ENCODE assay signal across 9 mouse cellular contexts in the genomic region with DNA sequence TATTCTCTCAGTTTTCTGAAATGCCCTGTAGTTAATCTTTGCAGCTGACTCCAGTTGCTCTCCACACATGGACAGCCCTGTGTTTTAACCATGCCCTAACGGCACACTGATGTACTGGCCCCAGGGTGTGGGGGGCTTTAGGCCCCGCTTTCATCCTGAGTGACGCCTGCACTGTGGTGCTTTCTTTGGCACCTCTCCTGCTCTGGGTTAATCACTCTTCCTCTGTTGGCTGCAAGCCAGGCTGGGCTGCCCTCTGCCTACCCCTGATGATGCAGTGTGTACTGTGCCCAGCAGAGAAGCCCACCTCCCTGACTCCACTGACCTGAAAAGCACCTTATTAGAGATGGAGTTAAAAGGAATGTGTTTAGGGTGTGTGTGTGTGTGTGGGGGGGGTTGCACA.
DNase-seq lines count a peak whose midpoint lies in the region; ATAC-seq and TF ChIP-seq lines count a peak whose summit lies in the region.
"Had no signal": no experiment of that assay in that cellular context is flagged by ENCODE, and none has a peak within 500 bp of the region (broad histone marks: within the 10 kb centered on the region; RNA-seq: fewer than 3 reads in every experiment).

No protein-coding gene starts in this region.

- H3K27me3 ChIP-seq in heart, embryonic 10.5 days (ENCODE audit: insufficient read depth, poor library complexity, severe bottlenecking), result no peaks in the 10 kb centered on the region
- no peaks in the 10 kb centered on the region for H3K27me3 ChIP-seq in lung, embryonic 16.5 days (ENCODE audit: control insufficient read depth, insufficient read depth, low read depth, low read length)
- H3K27me3 ChIP-seq: CH12.LX had no signal

- no peak for TF ChIP-seq CTCF in left cerebral cortex, adult 2 months (IDR thresholded peaks at IDR 0.05)

- no peak overlapping the region for H3K4me3 ChIP-seq in heart, embryonic 10.5 days
- no peak overlapping the region for H3K4me3 ChIP-seq in lung, embryonic 16.5 days (ENCODE audit: low read length)
- no peak overlapping the region for H3K4me3 ChIP-seq in left cerebral cortex, adult 2 months

- H3K9ac ChIP-seq in lung, embryonic 16.5 days (ENCODE audit: low read length), result no peak overlapping the region

- ATAC-seq in lung, embryonic 16.5 days (ENCODE audit: low read depth), result peak; percentile 75
- no peak for ATAC-seq in erythroblast, adult 5-6 weeks (replicated peaks; ENCODE audit: low FRiP score, poor library complexity, severe bottlenecking)

- H3K36me3 ChIP-seq in heart, embryonic 10.5 days, result no peaks in the 10 kb centered on the region
- H3K36me3 ChIP-seq in lung, embryonic 16.5 days (ENCODE audit: control insufficient read depth, insufficient read depth, low read length), result 0 out of 2 replicates have a peak, but pooled peaks cover 1% of the 10 kb centered on the region

- no peaks in the 10 kb centered on the region for H3K9me3 ChIP-seq in heart, embryonic 10.5 days
- no peaks in the 10 kb centered on the region for H3K9me3 ChIP-seq in lung, embryonic 16.5 days (ENCODE audit: control insufficient read depth, low read length)

- intact Hi-C loops in left cerebral cortex, adult 2 months (cut with DNase I), result no loop called here

- 35% methylated on average over 3 of the region's 3 CpGs for WGBS in heart, embryonic 10.5 days
- WGBS in lung, embryonic 16.5 days, result 14% methylated on average over 3 of the region's 3 CpGs

- peaks cover 37% of the 10 kb centered on the region for H3K4me1 ChIP-seq in heart, embryonic 10.5 days
- peaks cover 3% of the 10 kb centered on the region for H3K4me1 ChIP-seq in lung, embryonic 16.5 days (replicated peaks; ENCODE audit: control insufficient read depth, insufficient read depth, low read length)

- peak; percentile 77 for DNase-seq in heart, embryonic 10.5 days (ENCODE audit: low spot score)
- no peak for DNase-seq in heart, adult 8-10 months (ENCODE audit: low spot score)
- DNase-seq in adrenal gland, postnatal 10 days, result peak; percentile 51
- peak; percentile 49 for DNase-seq in heart, postnatal 4 days
- DNase-seq in spleen, postnatal 4 days (ENCODE audit: low spot score in 2 of 2), result no peak
- DNase-seq in left cerebral cortex, adult 2 months (ENCODE audit: extremely low spot score in 1 of 2, low spot score in 2 of 2), result no peak

- no peak overlapping the region for H3K27ac ChIP-seq in heart, embryonic 10.5 days
- H3K27ac ChIP-seq in lung, embryonic 16.5 days (ENCODE audit: low read length), result no peak overlapping the region
- no peak overlapping the region for H3K27ac ChIP-seq in left cerebral cortex, adult 2 months

- no peak overlapping the region for H3K4me2 ChIP-seq in lung, embryonic 16.5 days (ENCODE audit: low read depth, low read length)

Comparison
In these comparisons a context has a peak if more than half of its experiments do, and no peak if none do; other contexts are left out.
1. DNase-seq: peak in heart, embryonic 10.5 days (single experiment), adrenal gland, postnatal 10 days (single experiment) and heart, postnatal 4 days (single experiment); none in heart, adult 8-10 months (single experiment), spleen, postnatal 4 days (0 of 2) and left cerebral cortex, adult 2 months (0 of 2).